Mouse (Mus musculus) embryonic fibroblast, embryonic 13.5 days (primary cell): Measurements from ENCODE around the gene Idh3a.

ENCODE experiments used
- CTCF ChIP-seq: IDR thresholded peaks from 2 replicates; pipeline ENCODE4 v1.5.1; 2011; ENCODE audit warnings: mild to moderate bottlenecking, control low read depth, low read length, moderate library complexity, borderline replicate concordance; ENCODE audit not compliant: insufficient read depth
- POLR2A ChIP-seq: IDR thresholded peaks from 2 replicates; pipeline ENCODE4 v1.6.1; 2011; ENCODE audit warnings: low read depth, mild to moderate bottlenecking, control low read depth, low read length, moderate library complexity

DNA sequence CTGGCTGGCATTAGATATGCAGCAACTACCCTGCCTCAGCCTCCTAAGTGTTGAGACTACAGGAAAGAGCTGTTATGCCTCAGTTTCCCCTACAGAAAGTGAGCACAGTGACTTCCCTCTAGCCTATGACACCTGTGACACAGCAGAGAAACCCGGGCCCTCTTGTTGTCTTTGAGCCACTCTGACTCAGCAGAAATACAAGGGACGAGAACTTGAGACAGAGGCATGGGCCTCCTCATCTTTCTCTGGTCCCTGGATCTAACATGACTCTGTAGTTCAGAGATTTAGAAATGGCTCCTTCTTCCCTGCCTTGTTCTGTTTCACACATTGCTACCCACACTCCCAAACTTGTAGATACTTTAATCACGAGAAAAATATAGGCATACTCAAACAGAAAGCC lies 55.4 kb downstream of the Idh3a start:
- TF ChIP-seq POLR2A (no peak), CTCF (no peak)
